19 mouse cellular contexts compared by ENCODE assay signal in genomic region chr7:117655732-117656131, GRCm38 (mm10).
"Had no signal": no experiment of that assay in that cellular context is flagged by ENCODE, and none has a peak within 500 bp of the region (broad histone marks: within the 10 kb centered on the region; RNA-seq: fewer than 3 reads in every experiment).

No protein-coding gene starts in this region.

- ATAC-seq: midbrain, embryonic 16.5 days had no signal

- H3K27ac ChIP-seq: midbrain, embryonic 10.5 days; midbrain, embryonic 12.5 days; neural tube, embryonic 13.5 days; neural tube, embryonic 15.5 days had no signal

- DNase-seq: lung, adult 18-20 months; lung, embryonic 14.5 days; lung, postnatal 10 days; lung, postnatal 4 days; midbrain, embryonic 14.5 days; retina, postnatal 1 day; right cerebral cortex, adult 18-20 months; right cerebral cortex, postnatal 25 days; right cerebral cortex, postnatal 4 days; spleen, adult 18-20 months; thymus, adult 2 months; thymus, postnatal 14 days; thymus, postnatal 36 days had no signal

- H3K4me3 ChIP-seq: midbrain, embryonic 10.5 days; midbrain, embryonic 12.5 days; myocyte; neural tube, embryonic 13.5 days; neural tube, embryonic 15.5 days had no signal
